Mouse (Mus musculus): ENCODE data around the gene Odf2. TPM values are rescaled to one million over a fixed set of nuclear protein-coding genes. Genes with fewer than 3 reads are reported as not detected.
"Not testable (repeated sequence)": the region's sequence is repeated elsewhere in the genome, so short reads cannot be mapped to it uniquely, and the experiment has no call there.

Odf2 gene
- polyA plus RNA-seq, 1 experiment = 60.7 TPM

- Histone ChIP-seq H3K36me3 (ENCODE audit: control insufficient read depth, insufficient read depth, low read length) (no peaks in the 10 kb centered on the region), H3K4me3 (ENCODE audit: control insufficient read depth, insufficient read depth, low read length) (no peak overlapping the region), H3K27me3 (ENCODE audit: control insufficient read depth, insufficient read depth, low read length) (no peaks in the 10 kb centered on the region), H3K4me1 (replicated peaks; ENCODE audit: control insufficient read depth, insufficient read depth, low read length) (no peaks in the 10 kb centered on the region), H3K27ac (ENCODE audit: control insufficient read depth, insufficient read depth, low read length) (no peak overlapping the region)
- DNase-seq = no peak
- 96% methylated on average over 17 of the region's 17 CpGs for WGBS
- TF ChIP-seq CTCF (IDR thresholded peaks at IDR 0.05; ENCODE audit: borderline replicate concordance, control insufficient read depth, extremely low read depth, insufficient read depth, low read length, poor library complexity) (no peak), POLR2A (IDR thresholded peaks at IDR 0.05; ENCODE audit: control insufficient read depth, extremely low read depth, insufficient read depth, low read length, poor library complexity) (no peak)
These were observed 8.8 kb upstream of the Odf2 start for GRCm38 (mm10) chr2:29879964-29880830.

GRCm38 (mm10) chr2:29886659-29887292 is 2.2 kb upstream of the Odf2 start:
- H3K27me3 ChIP-seq (ENCODE audit: control insufficient read depth, insufficient read depth, low read length); DNase-seq; H3K4me3 ChIP-seq (ENCODE audit: control insufficient read depth, insufficient read depth, low read length); H3K27ac ChIP-seq (ENCODE audit: control insufficient read depth, insufficient read depth, low read length); H3K36me3 ChIP-seq (ENCODE audit: control insufficient read depth, insufficient read depth, low read length): not testable (repeated sequence)
- peaks cover 15% of the 10 kb centered on the region for H3K4me1 ChIP-seq (replicated peaks; ENCODE audit: control insufficient read depth, insufficient read depth, low read length)
- 68% methylated on average over 9 of the region's 9 CpGs for WGBS

- Histone ChIP-seq H3K27me3 (ENCODE audit: control insufficient read depth, insufficient read depth, low read length) (no peaks in the 10 kb centered on the region), H3K4me1 (replicated peaks; ENCODE audit: control insufficient read depth, insufficient read depth, low read length) (peaks cover 15% of the 10 kb centered on the region), H3K36me3 (ENCODE audit: control insufficient read depth, insufficient read depth, low read length) (peaks cover 20% of the 10 kb centered on the region), H3K4me3 (ENCODE audit: control insufficient read depth, insufficient read depth, low read length) (peak overlapping the region; percentile 71), H3K27ac (ENCODE audit: control insufficient read depth, insufficient read depth, low read length) (no peak overlapping the region)
- 2% methylated on average over 61 of the region's 61 CpGs for WGBS
- TF ChIP-seq POLR2A (IDR thresholded peaks at IDR 0.05; ENCODE audit: control insufficient read depth, extremely low read depth, insufficient read depth, low read length, poor library complexity) (no peak; the same call in 1 of the 2 replicates), CTCF (IDR thresholded peaks at IDR 0.05; ENCODE audit: borderline replicate concordance, control insufficient read depth, extremely low read depth, insufficient read depth, low read length, poor library complexity) (peak; percentile 23; the same call in 1 of the 2 replicates)
- DNase-seq = peak; percentile 64
These were observed 1.2 kb downstream of the Odf2 start for GRCm38 (mm10) chr2:29889991-29890833.

- peaks cover 31% of the 10 kb centered on the region for H3K36me3 ChIP-seq (ENCODE audit: control insufficient read depth, insufficient read depth, low read length)
- H3K27me3 ChIP-seq (ENCODE audit: control insufficient read depth, insufficient read depth, low read length) = no peaks in the 10 kb centered on the region
- H3K4me3 ChIP-seq (ENCODE audit: control insufficient read depth, insufficient read depth, low read length) = no peak overlapping the region
- WGBS = 97% methylated on average over 6 of the region's 6 CpGs
- no peak for DNase-seq
- TF ChIP-seq CTCF (IDR thresholded peaks at IDR 0.05; ENCODE audit: borderline replicate concordance, control insufficient read depth, extremely low read depth, insufficient read depth, low read length, poor library complexity) (no peak), POLR2A (IDR thresholded peaks at IDR 0.05; ENCODE audit: control insufficient read depth, extremely low read depth, insufficient read depth, low read length, poor library complexity) (no peak)
- H3K4me1 ChIP-seq (replicated peaks; ENCODE audit: control insufficient read depth, insufficient read depth, low read length) = peaks cover 15% of the 10 kb centered on the region
- no peak overlapping the region for H3K27ac ChIP-seq (ENCODE audit: control insufficient read depth, insufficient read depth, low read length)
These were observed 2.8 kb downstream of the Odf2 start for GRCm38 (mm10) chr2:29891773-29892172.

GRCm38 (mm10) chr2:29896071-29896470 is 7.0 kb downstream of the Odf2 start:
- H3K4me3 ChIP-seq (ENCODE audit: control insufficient read depth, insufficient read depth, low read length) = no peak overlapping the region
- 100% methylated on average over 1 of the region's 1 CpGs for WGBS
- peaks cover 62% of the 10 kb centered on the region for H3K36me3 ChIP-seq (ENCODE audit: control insufficient read depth, insufficient read depth, low read length)
- H3K27ac ChIP-seq (ENCODE audit: control insufficient read depth, insufficient read depth, low read length) = no peak overlapping the region
- TF ChIP-seq CTCF (IDR thresholded peaks at IDR 0.05; ENCODE audit: borderline replicate concordance, control insufficient read depth, extremely low read depth, insufficient read depth, low read length, poor library complexity) (no peak), POLR2A (IDR thresholded peaks at IDR 0.05; ENCODE audit: control insufficient read depth, extremely low read depth, insufficient read depth, low read length, poor library complexity) (no peak)
- no peaks in the 10 kb centered on the region for H3K27me3 ChIP-seq (ENCODE audit: control insufficient read depth, insufficient read depth, low read length)
- H3K4me1 ChIP-seq (replicated peaks; ENCODE audit: control insufficient read depth, insufficient read depth, low read length) = no peaks in the 10 kb centered on the region
- DNase-seq = no peak

- TF ChIP-seq CTCF (IDR thresholded peaks at IDR 0.05; ENCODE audit: borderline replicate concordance, control insufficient read depth, extremely low read depth, insufficient read depth, low read length, poor library complexity) (no peak), POLR2A (IDR thresholded peaks at IDR 0.05; ENCODE audit: control insufficient read depth, extremely low read depth, insufficient read depth, low read length, poor library complexity) (no peak)
- WGBS = 94% methylated on average over 2 of the region's 2 CpGs
- no peaks in the 10 kb centered on the region for H3K4me1 ChIP-seq (replicated peaks; ENCODE audit: control insufficient read depth, insufficient read depth, low read length)
- H3K27me3 ChIP-seq (ENCODE audit: control insufficient read depth, insufficient read depth, low read length) = no peaks in the 10 kb centered on the region
- DNase-seq = no peak
- H3K36me3 ChIP-seq (ENCODE audit: control insufficient read depth, insufficient read depth, low read length) = peaks cover 74% of the 10 kb centered on the region
- no peak overlapping the region for H3K4me3 ChIP-seq (ENCODE audit: control insufficient read depth, insufficient read depth, low read length)
- no peak overlapping the region for H3K27ac ChIP-seq (ENCODE audit: control insufficient read depth, insufficient read depth, low read length)
These were observed 8.3 kb downstream of the Odf2 start for GRCm38 (mm10) chr2:29897366-29897765.

Data from thymus, adult 2 months (tissue).